Mouse (Mus musculus) common myeloid progenitor, adult 5-6 weeks (primary cell): ENCODE data around the gene Nxn. TPM values are rescaled to one million over a fixed set of nuclear protein-coding genes. Genes with fewer than 3 reads are reported as not detected.

Experiments used
- ATAC-seq: replicated peaks from 2 replicates; pipeline ENCODE4 v1.8.0; 2016; ENCODE audit warnings: low read depth, mild to moderate bottlenecking, moderate TSS enrichment, inconsistent platforms; ENCODE audit not compliant: poor library complexity, severe bottlenecking
- total RNA-seq: library from RNA; stranded (forward); fragments of 200-1000, 187-1606 nt; gene quantifications from 2 replicates; pipeline ENCODE4 v1.2.3, GENCODE M21; 2017

Nxn gene
- total RNA-seq, 1 experiment from 2014 or later, result 12.7 TPM

DNA sequence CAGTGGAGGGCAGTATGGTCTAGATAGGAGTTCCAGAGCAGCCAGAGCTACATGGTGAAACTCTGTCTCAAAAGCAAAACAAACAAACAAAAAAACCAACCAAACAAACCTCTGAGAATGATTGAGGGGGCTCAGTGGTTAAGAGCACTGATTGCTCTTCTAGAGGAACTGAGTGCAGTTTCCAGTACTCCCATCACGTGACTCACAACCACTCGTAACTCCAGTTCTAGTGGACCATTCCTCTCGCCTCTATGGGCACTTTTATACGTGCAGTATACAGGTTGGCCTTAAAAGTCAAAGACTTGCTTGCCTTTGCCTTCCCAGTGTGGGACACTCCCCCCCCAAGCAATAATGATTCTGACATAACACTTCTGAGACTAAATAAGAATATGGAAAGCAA, 6.2 kb upstream of the Nxn start:
- ATAC-seq, result no peak

DNA sequence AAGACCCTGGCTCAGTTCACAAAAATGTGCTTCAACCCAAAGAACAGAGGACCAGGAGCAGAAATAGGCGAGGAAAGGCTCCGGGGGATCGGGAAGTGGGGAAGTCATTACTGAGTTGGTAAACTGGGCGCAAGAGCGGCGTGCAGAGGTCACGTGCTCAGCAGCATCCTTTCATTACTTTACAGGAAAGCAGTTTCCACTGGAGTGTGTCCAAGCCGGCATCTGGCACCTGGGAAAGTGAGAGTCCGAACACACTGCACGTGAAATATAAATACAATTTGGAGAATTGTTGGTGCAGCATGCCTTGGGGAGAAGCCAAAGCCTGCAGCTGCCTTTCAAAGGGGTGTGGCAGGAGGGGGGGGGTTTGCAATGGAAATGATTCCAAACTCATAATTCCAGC, 2.5 kb upstream of the Nxn start:
- no peak for ATAC-seq

DNA sequence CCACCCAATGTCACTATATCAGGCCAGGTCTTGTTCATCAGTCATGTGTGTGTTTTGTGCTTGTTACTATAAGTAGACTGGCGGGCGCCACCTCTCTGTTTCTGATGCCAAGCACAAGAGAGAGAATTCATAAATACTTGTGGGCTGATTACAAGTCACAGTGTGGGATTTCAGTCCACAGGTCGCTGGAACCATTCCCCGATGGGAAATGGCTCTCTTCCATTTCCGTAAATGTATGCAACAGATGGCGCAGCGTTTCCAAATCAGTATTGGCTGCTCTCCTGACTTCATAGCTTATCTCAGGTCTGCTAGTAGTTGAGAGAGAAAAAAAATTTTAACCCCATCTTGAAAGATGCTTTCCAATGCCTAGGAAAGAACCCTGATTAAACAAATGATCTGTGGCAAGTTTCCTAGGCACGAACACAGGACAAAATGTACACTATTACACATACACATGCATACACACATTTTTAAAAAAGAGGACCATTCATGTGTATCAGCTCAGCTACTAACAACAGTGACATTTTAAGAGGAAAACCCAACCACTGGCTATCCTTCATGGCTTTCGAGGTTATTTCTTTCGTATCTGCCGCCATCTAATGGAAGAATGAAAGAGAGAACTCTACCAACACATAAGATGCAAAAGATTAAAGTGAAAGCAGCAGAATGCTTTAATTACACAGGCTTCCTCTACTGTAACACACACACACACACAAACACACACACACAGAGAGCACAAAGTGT, 819 bp upstream of the Nxn start:
- ATAC-seq, result peak; percentile 24; the same call in 1 of the 2 replicates

DNA sequence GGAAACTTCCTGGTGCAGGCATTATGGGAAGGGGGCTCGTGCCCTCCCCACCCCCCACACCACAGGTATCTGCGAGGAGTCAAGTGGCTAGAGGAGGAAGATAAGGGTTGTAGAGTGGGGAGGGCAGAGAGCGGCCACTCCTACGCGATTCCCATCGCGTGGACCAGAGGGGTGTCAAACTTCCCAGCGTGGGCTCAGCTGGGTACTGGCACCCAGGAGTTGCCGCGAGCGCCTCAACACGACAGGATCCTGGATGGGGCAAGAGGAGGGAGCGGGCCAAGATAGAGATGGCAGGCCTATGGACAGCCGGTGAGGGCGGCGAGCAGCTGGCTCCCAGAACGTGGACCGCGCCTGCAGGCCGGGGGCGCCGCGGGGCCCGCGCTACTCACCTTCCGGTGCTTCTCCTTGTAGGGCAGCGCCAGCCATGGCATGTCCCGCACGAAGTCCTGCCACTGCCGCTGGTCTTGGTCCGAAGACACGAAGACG, 585 bp downstream of the Nxn start:
- ATAC-seq, result peak; percentile 8; the same call in 1 of the 2 replicates

DNA sequence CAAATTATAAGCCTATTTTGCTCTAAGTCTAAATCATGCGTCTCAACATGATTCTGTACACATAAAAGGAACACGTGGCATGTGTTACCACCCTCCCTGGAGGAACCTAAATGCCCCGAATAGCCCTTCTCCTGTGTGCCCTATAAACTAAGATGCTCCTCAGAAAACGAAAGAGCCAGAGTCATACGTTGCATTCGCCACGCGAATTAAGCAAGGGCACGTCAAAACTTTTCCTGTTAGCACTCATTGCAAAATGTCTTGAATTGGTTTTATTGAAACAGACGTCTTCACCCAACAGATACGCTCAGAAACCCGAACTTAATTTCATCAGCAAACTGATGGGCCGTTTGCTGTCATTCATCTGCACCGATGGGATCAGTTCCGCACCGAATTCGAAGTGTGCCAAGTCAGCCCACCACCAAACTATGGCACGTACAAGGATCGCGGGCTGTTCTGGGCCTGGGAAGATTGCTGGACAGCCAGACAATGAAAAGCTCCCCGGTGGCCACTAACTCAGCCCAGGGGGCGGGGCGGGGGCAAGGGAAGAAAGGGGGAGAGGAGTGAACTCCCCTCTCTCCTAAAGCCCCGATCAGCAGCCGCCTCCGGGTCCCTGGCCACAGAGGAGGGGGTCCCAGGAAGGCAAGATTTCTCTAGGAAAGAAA, 1.2 kb downstream of the Nxn start:
- ATAC-seq, result peak; percentile 10; the same call in 1 of the 2 replicates

DNA sequence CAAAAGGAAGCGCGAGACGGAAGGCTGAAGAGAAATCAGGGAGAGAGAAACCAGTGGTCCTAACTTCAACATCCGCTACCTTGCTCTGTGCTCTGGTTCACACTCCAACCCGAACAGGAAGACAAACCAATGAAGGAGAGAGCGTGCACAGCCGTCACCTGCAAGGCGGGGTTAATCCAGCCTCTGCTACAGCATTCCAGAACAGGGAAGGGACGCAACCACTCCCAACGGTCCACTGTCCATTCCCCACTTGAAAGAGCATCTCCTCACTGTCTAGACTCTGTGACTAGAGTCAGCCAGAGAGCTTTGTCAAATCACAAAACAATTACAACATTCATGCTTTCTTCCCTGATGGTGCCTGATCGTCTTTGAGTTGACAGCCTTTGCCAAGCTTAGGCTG, 5.9 kb downstream of the Nxn start:
- ATAC-seq, result no peak

DNA sequence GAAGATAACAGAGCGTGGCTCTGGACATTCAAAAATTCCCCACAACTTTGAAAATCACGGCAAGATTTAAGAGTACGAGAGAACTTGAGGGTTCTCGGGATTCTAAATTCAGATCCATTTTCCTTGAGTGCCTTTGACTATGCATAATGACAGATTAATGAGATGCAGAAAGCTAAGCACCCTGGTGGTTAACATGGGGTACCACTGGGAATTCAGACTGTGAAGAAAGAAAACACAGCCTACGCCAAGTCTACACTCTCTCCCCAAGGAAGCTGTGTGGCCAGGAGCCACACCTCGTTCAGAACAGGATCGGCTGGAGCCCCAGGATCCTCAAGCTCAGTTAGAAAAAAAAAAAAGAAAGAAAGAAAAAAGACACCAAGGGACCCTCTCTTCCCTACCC, 6.4 kb downstream of the Nxn start:
- no peak for ATAC-seq

DNA sequence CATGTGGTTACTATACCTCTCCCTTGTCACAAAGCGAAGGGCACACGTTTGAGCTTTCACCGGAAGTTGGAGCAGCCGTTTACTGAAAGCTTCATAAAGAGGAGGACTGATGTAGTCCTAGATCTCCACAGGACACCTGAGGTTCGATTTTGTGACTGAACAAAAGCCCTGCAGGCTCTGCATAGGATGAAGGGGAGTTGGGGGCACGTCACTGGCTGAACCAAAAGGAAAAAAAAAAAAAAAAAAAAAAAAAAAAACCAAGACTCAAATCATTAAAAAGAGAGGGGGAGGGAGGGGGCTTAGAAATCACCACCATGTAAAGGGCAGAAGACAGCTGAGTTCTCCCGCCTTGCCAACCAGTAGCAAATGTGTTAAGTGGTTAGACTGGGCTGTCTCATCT, 10.2 kb downstream of the Nxn start:
- no peak for ATAC-seq

DNA sequence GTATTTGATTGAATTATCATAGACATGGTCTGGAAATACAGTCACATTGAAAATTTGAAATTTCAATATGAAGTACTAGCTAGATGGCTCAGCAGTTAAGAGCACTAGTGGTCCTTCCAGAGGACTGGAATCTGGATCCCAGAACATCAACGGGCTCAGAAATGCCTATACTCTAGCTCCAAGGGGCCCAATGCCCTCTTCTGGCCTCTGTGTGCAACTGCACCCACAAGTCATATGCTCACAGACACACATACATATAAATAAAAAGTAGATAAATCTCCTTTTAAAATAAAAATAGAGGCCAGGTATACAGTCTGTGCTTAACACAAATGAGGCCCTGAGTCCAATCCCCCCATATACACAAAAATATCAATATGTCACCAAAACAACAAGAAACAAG, 11.8 kb downstream of the Nxn start:
- no peak for ATAC-seq

DNA sequence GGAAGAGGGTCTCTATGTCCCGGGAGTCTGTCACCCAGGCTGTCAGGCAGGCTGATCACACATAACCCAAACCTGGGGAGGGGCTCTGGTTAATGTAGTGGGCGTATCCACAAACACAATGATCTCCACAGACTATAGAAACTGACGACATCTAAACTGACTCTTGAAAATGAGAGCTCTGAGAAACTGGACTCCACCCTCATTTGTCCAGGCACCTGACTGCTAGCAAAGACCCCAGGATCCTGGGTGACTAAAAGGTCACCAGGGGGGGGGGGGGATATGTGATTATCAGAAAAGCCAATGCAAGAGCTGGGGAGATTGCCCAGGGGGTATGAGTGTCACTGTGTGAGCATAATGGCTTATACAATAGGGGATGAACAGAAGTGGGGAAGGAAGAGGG, 13.2 kb downstream of the Nxn start:
- no peak for ATAC-seq

DNA sequence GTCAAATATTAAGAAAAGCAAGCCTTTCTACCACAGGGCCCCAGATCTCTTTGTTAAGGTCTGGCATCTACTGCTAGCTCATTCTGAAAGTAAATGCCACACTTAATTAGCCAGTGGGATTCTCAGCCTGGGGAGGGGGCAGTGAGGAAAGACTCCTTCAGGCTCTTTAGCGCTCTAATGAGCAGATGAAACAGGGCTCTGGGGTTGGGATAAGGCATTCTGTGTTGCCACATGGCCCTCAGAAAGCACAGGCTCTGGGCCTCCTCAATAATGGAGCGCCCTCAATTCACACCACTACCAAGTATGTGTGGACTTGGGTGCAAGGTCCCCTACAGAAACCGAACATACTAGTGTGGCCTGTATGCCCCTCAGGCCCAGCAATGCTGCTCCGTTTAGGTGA, 13.9 kb downstream of the Nxn start:
- ATAC-seq, result no peak

DNA sequence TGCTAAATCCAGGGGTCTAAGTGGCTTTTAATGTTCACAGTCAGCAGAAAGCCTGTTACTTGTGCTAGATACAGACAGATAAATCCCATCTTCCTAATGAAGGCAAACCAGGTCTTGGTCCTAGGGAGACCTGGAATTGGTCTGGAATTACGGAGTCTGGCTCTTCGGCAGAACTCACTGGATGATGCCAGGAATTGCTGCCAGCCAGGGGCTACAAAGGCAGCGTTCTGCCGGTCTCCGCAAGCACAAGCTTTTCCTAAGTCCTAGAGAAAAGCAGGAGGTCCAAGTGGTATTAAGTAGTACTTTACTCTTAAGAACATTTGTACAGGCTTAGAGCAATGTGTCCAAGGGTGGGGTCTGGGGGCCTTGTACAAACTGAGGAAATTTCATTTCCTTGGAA, 14.6 kb downstream of the Nxn start:
- no peak for ATAC-seq

DNA sequence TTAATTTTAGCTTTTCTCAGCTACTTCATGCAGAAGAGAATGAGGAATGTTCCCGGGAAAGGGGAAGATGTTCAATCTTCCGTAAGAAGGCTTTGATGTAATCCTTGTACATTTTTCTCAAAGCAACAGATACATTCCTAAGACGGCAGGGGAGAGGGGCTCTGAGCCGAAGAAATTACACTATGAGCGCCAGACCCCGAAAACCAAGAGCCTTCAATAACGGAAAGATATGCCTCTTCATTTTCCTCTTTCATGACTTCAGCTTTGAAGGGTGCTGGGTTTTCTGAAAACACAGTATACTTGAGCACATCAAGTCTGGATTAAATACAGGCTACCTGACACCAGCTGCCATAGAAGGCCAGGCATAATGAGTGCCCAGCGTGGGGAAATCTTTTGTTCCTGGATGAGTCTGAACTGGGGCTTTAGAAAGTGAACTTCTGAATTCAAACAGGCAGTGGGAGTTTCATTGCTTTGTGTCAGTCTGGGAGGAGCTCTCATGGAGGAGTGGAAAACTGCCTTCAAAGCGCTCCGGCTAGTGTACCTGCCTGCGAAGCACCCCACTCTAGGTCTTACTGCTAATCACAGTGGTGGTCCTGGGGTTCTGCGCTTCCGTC, 16.1 kb downstream of the Nxn start:
- no peak for ATAC-seq

DNA sequence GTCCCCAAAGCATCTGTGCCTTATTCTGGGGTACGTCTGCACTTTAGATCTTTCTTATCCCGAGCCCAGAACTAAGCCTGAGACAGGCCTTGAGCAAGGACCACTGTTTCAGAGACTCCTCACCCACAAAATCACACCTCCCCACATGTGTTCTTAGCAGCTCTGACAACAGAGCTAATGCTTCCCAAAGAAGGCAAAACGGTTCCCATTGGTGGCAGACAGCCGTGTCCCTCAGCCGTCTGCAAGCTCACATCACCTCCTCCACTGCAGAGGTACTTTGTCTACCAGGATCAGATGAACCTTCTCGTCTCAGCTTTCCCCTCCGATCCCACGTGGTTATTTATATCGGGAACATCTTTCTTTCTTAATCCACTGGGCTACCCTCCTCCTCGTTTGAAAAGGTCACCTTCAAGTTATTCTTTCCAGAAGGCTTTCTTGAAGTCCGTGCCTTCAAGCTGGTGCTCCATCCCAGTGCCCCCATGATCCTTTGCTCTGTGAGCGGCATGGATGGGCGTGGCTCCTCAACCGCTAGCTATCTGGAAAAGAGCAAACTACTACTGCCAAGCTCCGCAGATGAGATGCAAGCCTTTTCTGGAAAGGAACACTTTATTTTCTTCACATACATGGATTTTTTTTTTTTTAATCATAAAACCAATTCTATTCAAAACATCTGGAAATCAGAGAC, 17.6 kb downstream of the Nxn start:
- no peak for ATAC-seq

DNA sequence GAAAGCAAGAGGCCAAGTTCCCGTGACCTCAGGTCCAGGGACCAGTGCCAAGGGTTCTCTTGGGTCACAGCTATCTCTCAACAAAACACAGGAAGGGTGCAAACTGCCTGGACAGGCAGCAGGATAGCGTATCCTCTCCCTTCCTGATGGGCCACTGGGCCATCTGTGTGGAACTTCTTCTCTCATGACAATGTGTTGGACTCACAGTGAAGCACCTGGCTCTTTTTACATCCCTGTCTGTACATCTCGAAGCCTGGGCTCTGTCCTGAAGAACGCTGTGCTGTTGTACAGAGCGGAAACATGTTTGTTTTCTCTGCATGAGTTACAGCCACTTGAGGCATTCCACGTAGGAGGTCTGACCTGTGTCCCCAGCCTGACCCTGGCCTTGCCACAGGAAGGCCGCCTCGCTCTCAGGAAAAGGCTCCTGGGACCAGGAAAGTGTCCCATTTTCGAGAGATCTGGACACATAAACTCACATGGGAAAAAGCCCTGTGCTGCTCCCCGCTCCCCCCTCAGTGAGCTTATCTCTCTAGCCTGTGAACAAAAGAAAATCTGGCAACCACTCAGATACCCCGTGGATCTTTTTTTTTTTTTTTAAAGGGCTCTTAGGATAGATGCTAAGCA, 18.9 kb downstream of the Nxn start:
- no peak for ATAC-seq

DNA sequence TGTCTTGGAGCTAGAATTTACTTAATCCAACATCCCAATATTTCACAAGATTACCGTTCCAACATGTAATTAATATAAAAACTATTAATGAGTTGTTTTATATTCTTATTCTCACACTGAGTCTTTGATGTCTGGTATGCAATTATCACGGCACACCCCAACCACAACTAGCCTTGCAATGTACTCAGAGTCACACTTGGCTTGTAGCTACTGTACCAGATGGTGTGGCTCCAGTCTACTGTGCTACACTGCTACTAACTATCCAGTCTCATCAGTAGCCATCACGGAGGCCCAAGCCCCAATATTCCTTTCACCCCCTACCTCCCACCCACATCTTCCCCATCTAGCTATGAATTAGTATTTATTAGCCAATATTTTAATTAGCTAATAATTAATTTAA, 22.5 kb downstream of the Nxn start:
- ATAC-seq, result no peak

DNA sequence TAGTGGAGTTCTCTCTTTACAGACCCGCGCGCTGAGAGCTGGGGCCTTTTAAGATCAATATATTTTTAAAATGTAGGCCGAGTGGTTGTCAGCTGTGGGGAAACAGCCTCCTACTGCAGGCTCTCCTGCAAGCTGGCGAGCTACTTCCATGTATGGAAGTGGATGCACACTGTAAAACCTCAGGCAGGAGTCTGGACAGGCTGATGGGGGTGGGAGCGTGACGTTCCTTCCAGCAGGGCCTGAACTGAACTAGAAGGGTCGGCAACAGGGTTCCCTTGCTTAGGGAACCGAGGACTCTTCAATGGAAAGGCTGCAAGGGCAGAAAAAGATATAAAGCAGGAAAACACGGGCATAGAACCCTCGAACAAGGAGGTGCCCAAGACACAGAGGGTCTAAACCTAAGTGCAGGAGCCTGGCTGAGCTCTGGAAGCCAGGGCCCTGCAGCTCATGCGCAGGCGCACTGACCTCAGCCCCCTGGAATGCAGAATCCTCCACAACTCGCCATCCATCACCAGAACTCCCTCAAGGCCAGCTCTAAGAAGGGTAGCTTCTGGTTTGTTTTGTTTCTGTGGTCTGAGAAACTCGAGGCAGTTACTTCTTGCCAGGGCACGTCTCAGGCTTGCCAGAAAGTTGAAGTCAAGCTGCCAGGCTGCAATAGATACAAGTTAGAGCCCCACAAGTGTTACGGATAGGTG, 24.3 kb downstream of the Nxn start:
- no peak for ATAC-seq

DNA sequence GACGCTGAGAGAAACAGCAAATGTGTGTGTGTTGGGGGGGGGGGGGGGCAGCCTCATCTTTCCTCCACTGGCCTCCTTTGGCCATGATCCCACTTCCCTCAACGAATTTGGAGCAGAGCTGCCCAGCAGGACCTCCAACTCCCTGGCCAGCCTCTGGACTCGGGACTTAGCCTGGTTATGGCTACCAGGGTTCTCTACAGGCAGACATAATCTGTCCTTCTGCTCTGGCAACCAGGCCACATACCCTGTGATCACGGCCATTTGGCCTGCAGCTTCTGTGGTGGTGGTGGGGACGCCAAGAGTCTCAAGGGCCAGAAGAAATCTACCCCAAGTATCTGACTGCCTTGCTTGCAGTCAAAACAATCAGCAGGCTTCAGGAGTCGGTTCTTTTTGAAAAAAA, 26.4 kb downstream of the Nxn start:
- ATAC-seq, result no peak

DNA sequence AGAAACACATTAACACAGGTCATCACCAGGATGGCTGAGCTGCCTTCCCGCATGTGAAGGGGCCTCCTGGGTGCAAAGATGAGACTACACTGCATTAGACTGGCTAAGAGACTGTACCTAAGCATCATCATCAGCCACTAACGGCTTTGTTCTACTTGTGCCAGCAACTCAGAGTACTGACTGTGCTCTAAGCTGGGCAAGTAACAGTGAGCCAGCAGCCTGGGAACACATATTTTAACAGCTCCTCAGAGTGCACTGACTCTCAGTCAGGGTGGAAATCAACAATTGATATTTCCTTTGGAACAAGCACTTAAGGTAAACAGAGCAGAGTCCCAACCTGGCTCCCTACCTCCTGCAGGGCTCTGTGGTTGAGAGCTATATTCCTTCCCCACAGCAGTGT, 26.8 kb downstream of the Nxn start:
- ATAC-seq, result no peak

DNA sequence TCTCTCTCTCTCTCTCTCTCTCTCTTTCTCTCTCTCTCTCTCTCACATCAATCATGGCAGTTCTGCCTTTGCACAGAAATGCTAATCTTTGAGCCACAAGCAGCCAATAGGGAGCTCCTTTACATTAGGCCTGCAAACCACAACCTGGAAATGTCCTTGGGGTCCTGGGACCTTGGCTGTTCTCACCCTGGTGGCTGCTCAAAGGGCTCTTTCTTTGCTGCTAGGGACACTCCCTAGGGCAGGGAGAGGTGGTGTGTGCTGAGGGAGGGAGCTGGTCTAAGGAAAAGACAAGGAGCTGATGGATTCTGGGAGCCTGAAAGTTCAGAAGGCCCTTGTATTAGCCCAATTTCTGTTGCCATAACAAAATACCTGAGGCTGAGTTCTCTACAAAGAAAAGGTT, 28.4 kb downstream of the Nxn start:
- ATAC-seq, result no peak
